Mouse (Mus musculus) stomach, embryonic 15.5 days (tissue): ENCODE measurements around the gene P2ry10b. TPM values are rescaled to one million over a fixed set of nuclear protein-coding genes. Genes with fewer than 3 reads are reported as not detected.

ENCODE experiments used
- ATAC-seq: fragments of 200-750 bp; cut with Nextera tagmentation; 2 replicates; pipeline ENCODE4 v1.8.0; 2017; ENCODE audit warnings: low read depth, moderate number of reproducible peaks, moderate TSS enrichment; ENCODE audit not compliant: insufficient read depth, low FRiP score
- H3K27ac ChIP-seq: fragments of 300-500 bp; sonication (generic); 2 replicates; pipeline ENCODE4 v1.5.1; 2015; ENCODE audit warnings: mild to moderate bottlenecking, inconsistent platforms
- H3K27me3 ChIP-seq: fragments of 300-500 bp; sonication (generic); replicated peaks from 2 replicates; pipeline ENCODE4 v1.6.1; 2015; ENCODE audit warnings: inconsistent platforms
- H3K36me3 ChIP-seq: fragments of 300-500 bp; sonication (generic); 2 replicates; pipeline ENCODE4 v1.6.1; 2015; ENCODE audit warnings: inconsistent platforms
- H3K4me1 ChIP-seq: fragments of 300-500 bp; sonication (generic); 2 replicates; pipeline ENCODE4 v1.6.1; 2015; ENCODE audit warnings: inconsistent platforms
- H3K4me2 ChIP-seq: fragments of 300-500 bp; sonication (generic); 2 replicates; pipeline ENCODE4 v1.6.1; 2015; ENCODE audit warnings: mild to moderate bottlenecking, inconsistent platforms
- H3K4me3 ChIP-seq: fragments of 300-500 bp; sonication (generic); replicated peaks from 2 replicates; pipeline ENCODE4 v1.5.1; 2015; ENCODE audit warnings: inconsistent platforms
- H3K9ac ChIP-seq: fragments of 300-500 bp; sonication (generic); 2 replicates; pipeline ENCODE4 v1.6.1; 2015; ENCODE audit warnings: inconsistent platforms
- H3K9me3 ChIP-seq: fragments of 300-500 bp; sonication (generic); 2 replicates; pipeline ENCODE4 v1.6.1; 2016; ENCODE audit warnings: inconsistent platforms
- WGBS: fragments of 180-500 bp; shearing (Covaris S2); methylation state at CpG from one replicate; pipeline ENCODE4 v1.1.7; 2015; 5-methylcytosine and 5-hydroxymethylcytosine counted together
- polyA plus RNA-seq: library from polyadenylated mRNA; unstranded; fragments of >200 nt; fragmentation: Nextera tagmentation; extraction: Ambion mirVana; gene quantifications from 2 replicates; pipeline ENCODE4 v1.2.1, GENCODE M21; 2015

Gene P2ry10b
- polyA plus RNA-seq: 0.76 and 1.3 TPM in 2 replicates

- no peaks in the 10 kb centered on the region for H3K9me3 ChIP-seq
- 77% methylated on average over 3 of the region's 3 CpGs for WGBS
- no peak within 1 kb of the TSS for H3K9ac ChIP-seq
- no peaks in the 10 kb centered on the region for H3K4me1 ChIP-seq
- no peak within 1 kb of the TSS; the same call in 1 of the 2 replicates for H3K4me2 ChIP-seq
- peak within 1 kb of the TSS; percentile 69 for H3K27ac ChIP-seq
- no peak for ATAC-seq
- no peaks in the 10 kb centered on the region for H3K36me3 ChIP-seq
- H3K27me3 ChIP-seq: no peaks in the 10 kb centered on the region
- H3K4me3 ChIP-seq: no peak within 1 kb of the TSS
These were observed at the start of gene P2ry10b for GRCm38 (mm10) chrX:107148681-107149080. Gene P2ry10b (plus strand): TSS chrX:107148927.

DNA sequence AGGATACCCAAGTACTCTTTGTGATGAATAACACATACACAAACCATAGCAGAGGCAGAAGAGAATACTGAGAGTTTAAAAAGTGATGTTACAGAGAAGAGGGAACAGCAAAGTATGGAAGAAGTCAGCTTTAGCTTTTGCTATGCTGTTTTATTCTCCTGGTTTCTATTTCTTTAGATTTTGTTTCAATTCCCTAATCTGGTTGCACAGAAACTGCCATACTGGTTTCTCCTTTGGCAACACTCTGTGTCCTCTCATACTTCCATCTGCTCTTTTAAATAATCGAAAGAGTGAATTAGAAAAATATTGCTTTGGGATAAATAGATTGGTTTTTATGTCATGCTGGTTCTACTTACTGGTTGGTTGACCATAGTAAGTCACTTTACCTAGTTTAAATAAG lies 32.4 kb upstream of the P2ry10b start:
- H3K36me3 ChIP-seq: no peaks in the 10 kb centered on the region
- WGBS: 65% methylated on average over 1 of the region's 1 CpGs
- H3K9ac ChIP-seq: no peak overlapping the region
- no peaks in the 10 kb centered on the region for H3K9me3 ChIP-seq
- no peak overlapping the region for H3K4me2 ChIP-seq
- no peaks in the 10 kb centered on the region for H3K4me1 ChIP-seq
- no peak for ATAC-seq
- H3K4me3 ChIP-seq: no peak overlapping the region
- H3K27ac ChIP-seq: no peak overlapping the region
- no peaks in the 10 kb centered on the region for H3K27me3 ChIP-seq

- Histone ChIP-seq H3K27me3 (no peaks in the 10 kb centered on the region), H3K9me3 (no peaks in the 10 kb centered on the region), H3K4me2 (no peak overlapping the region), H3K4me3 (no peak overlapping the region), H3K9ac (no peak overlapping the region), H3K36me3 (no peaks in the 10 kb centered on the region), H3K27ac (no peak overlapping the region), H3K4me1 (no peaks in the 10 kb centered on the region)
- WGBS: 78% methylated on average over 1 of the region's 1 CpGs
- no peak for ATAC-seq
These were observed 31.7 kb upstream of the P2ry10b start for GRCm38 (mm10) chrX:107116987-107117386.

GRCm38 (mm10) chrX:107143184-107143583 lies 5.5 kb upstream of the P2ry10b start:
- ATAC-seq: no peak
- Histone ChIP-seq H3K4me1 (no peaks in the 10 kb centered on the region), H3K27ac (no peak overlapping the region), H3K4me3 (no peak overlapping the region), H3K4me2 (no peak overlapping the region), H3K9me3 (no peaks in the 10 kb centered on the region), H3K27me3 (no peaks in the 10 kb centered on the region), H3K36me3 (no peaks in the 10 kb centered on the region), H3K9ac (no peak overlapping the region)
- WGBS: 49% methylated on average over 3 of the region's 3 CpGs

DNA sequence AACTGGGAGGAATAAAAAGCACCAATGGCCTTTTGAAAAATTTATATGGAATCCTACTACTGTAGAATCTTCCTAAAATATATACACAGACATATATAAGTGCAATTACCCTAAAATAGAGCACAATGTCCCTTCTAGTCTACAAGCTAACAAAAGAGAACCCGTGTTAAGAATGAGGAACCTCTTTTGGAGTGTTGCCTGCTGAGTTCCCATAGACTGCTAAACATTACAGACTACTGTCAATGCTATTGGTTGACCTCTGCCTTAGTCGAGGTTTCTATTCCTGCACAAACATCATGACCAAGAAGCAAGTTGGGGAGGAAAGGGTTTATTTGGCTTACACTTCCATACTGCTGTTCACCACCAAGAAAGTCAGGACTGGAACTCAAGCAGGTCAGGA lies 4.8 kb upstream of the P2ry10b start:
- no peak overlapping the region for H3K4me2 ChIP-seq
- no peaks in the 10 kb centered on the region for H3K36me3 ChIP-seq
- ATAC-seq: no peak
- no peak overlapping the region for H3K9ac ChIP-seq
- H3K4me1 ChIP-seq: no peaks in the 10 kb centered on the region
- H3K27me3 ChIP-seq: no peaks in the 10 kb centered on the region
- no peak overlapping the region for H3K27ac ChIP-seq
- H3K9me3 ChIP-seq: no peaks in the 10 kb centered on the region
- no peak overlapping the region for H3K4me3 ChIP-seq
- 60% methylated on average over 2 of the region's 2 CpGs for WGBS

GRCm38 (mm10) chrX:107149391-107149993 lies 765 bp downstream of the P2ry10b start:
- Histone ChIP-seq H3K9me3 (no peaks in the 10 kb centered on the region), H3K4me2 (no peak overlapping the region; the same call in 1 of the 2 replicates), H3K4me3 (no peak overlapping the region), H3K9ac (no peak overlapping the region), H3K27me3 (no peaks in the 10 kb centered on the region), H3K4me1 (no peaks in the 10 kb centered on the region), H3K27ac (peak overlapping the region; percentile 69), H3K36me3 (no peaks in the 10 kb centered on the region)
- 38% methylated on average over 4 of the region's 4 CpGs for WGBS
- no peak for ATAC-seq

GRCm38 (mm10) chrX:107150027-107150426 lies 1.3 kb downstream of the P2ry10b start:
- H3K4me1 ChIP-seq: no peaks in the 10 kb centered on the region
- no peaks in the 10 kb centered on the region for H3K9me3 ChIP-seq
- H3K4me2 ChIP-seq: no peak overlapping the region; the same call in 1 of the 2 replicates
- H3K27ac ChIP-seq: peak overlapping the region; percentile 69
- H3K27me3 ChIP-seq: no peaks in the 10 kb centered on the region
- WGBS: 38% methylated on average over 5 of the region's 5 CpGs
- no peak overlapping the region for H3K9ac ChIP-seq
- no peak for ATAC-seq
- no peaks in the 10 kb centered on the region for H3K36me3 ChIP-seq
- no peak overlapping the region for H3K4me3 ChIP-seq

- Histone ChIP-seq H3K4me3 (no peak overlapping the region), H3K36me3 (no peaks in the 10 kb centered on the region), H3K27me3 (no peaks in the 10 kb centered on the region), H3K9me3 (no peaks in the 10 kb centered on the region), H3K9ac (no peak overlapping the region), H3K27ac (peak overlapping the region; percentile 52), H3K4me2 (no peak overlapping the region), H3K4me1 (no peaks in the 10 kb centered on the region)
- peak; percentile 31; the same call in 1 of the 2 replicates for ATAC-seq
- 45% methylated on average over 4 of the region's 4 CpGs for WGBS
These were observed 2.2 kb downstream of the P2ry10b start for GRCm38 (mm10) chrX:107150752-107151515.

- no peak overlapping the region for H3K9ac ChIP-seq
- no peak for ATAC-seq
- H3K27me3 ChIP-seq: no peaks in the 10 kb centered on the region
- no peaks in the 10 kb centered on the region for H3K4me1 ChIP-seq
- 74% methylated on average over 2 of the region's 2 CpGs for whole genome bisulfite sequencing
- H3K4me3 ChIP-seq: no peak overlapping the region
- H3K4me2 ChIP-seq: no peak overlapping the region
- no peaks in the 10 kb centered on the region for H3K36me3 ChIP-seq
- H3K9me3 ChIP-seq: no peaks in the 10 kb centered on the region
- no peak overlapping the region for H3K27ac ChIP-seq
These were observed 7.3 kb downstream of the P2ry10b start for GRCm38 (mm10) chrX:107156021-107156420.

GRCm38 (mm10) chrX:107160496-107160895 lies 11.8 kb downstream of the P2ry10b start:
- ATAC-seq: no peak
- Histone ChIP-seq H3K9ac (no peak overlapping the region), H3K4me1 (no peaks in the 10 kb centered on the region), H3K4me2 (no peak overlapping the region), H3K36me3 (no peaks in the 10 kb centered on the region), H3K4me3 (no peak overlapping the region), H3K27me3 (no peaks in the 10 kb centered on the region), H3K9me3 (no peaks in the 10 kb centered on the region), H3K27ac (no peak overlapping the region)

DNA sequence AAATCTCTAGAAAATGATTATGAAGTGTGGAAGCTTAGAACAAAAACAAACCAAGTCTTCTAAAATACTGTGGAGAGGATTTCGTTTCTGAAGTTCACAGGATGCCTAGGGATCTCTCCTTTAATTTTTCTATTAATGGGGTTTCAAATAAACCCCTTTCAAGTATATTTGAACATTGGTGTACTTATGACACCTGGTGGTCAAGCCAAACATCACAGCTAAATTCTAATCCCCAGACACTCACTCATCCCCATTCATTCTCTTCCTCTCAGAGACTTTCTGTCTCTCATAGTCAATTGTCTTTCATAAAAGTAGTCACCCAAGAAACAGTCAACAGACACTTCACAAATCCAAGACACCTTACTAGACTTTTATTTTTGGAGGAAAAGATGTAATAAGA lies 19.6 kb downstream of the P2ry10b start:
- ATAC-seq: no peak
- no peak overlapping the region for H3K4me2 ChIP-seq
- no peaks in the 10 kb centered on the region for H3K27me3 ChIP-seq
- no peaks in the 10 kb centered on the region for H3K36me3 ChIP-seq
- no peaks in the 10 kb centered on the region for H3K9me3 ChIP-seq
- H3K4me1 ChIP-seq: no peaks in the 10 kb centered on the region
- H3K9ac ChIP-seq: no peak overlapping the region
- H3K27ac ChIP-seq: no peak overlapping the region
- WGBS: 13% methylated on average over 1 of the region's 1 CpGs
- H3K4me3 ChIP-seq: no peak overlapping the region

- Histone ChIP-seq H3K9ac (no peak overlapping the region), H3K36me3 (no peaks in the 10 kb centered on the region), H3K4me2 (no peak overlapping the region), H3K27me3 (no peaks in the 10 kb centered on the region), H3K4me3 (no peak overlapping the region), H3K4me1 (no peaks in the 10 kb centered on the region), H3K9me3 (no peaks in the 10 kb centered on the region), H3K27ac (no peak overlapping the region)
- peak; percentile 47; the same call in 1 of the 2 replicates for ATAC-seq
These were observed 20.4 kb downstream of the P2ry10b start for GRCm38 (mm10) chrX:107169128-107169527.
